Mouse (Mus musculus) myocyte (in vitro differentiated cells): ENCODE data around the gene Herpud1. TPM values are rescaled to one million over a fixed set of nuclear protein-coding genes. Genes with fewer than 3 reads are reported as not detected.
"Not testable (repeated sequence)": the region's sequence is repeated elsewhere in the genome, so short reads cannot be mapped to it uniquely, and the experiment has no call there.

Experiments
- H3K27me3 ChIP-seq: one replicate; pipeline ENCODE4 v1.6.1; 2011; ENCODE audit not compliant: control insufficient read depth, insufficient read depth, insufficient read length
- H3K36me3 ChIP-seq: one replicate; pipeline ENCODE4 v1.6.1; 2011; ENCODE audit not compliant: control insufficient read depth, insufficient read depth
- H3K4me2 ChIP-seq: one replicate; pipeline ENCODE4 v1.6.1; 2011; ENCODE audit warnings: low read depth, control low read depth
- H3K4me3 ChIP-seq: one replicate; pipeline ENCODE4 v1.5.1; 2011; ENCODE audit warnings: mild to moderate bottlenecking, control low read depth, moderate library complexity
- H3K79me2 ChIP-seq: one replicate; pipeline ENCODE4 v1.6.1; 2011; ENCODE audit not compliant: control insufficient read depth, insufficient read depth
- H3ac ChIP-seq: one replicate; pipeline ENCODE4 v1.6.1; 2011; ENCODE audit not compliant: control insufficient read depth, insufficient read length
- CEBPB ChIP-seq: IDR thresholded peaks from 2 replicates; pipeline ENCODE4 v1.6.1; 2011; ENCODE audit warnings: mild to moderate bottlenecking, moderate library complexity; ENCODE audit not compliant: poor library complexity, insufficient read depth, severe bottlenecking
- E2F4 ChIP-seq: IDR thresholded peaks from one replicate; pipeline ENCODE4 v1.6.1; 2011; ENCODE audit warnings: mild to moderate bottlenecking, control low read depth, moderate library complexity; ENCODE audit not compliant: insufficient read depth
- MAX ChIP-seq: IDR thresholded peaks from one replicate; pipeline ENCODE4 v1.6.1; 2011; ENCODE audit warnings: low read depth, mild to moderate bottlenecking, control low read depth
- MYOG ChIP-seq, 3 experiments: IDR thresholded peaks; one replicate each; pipeline ENCODE4 v1.6.1; 2011; ENCODE audit warnings: control low read depth in 2 of 3, low read depth in 2 of 3, mild to moderate bottlenecking in 2 of 3; ENCODE audit not compliant: insufficient read length in 2 of 3, control insufficient read depth in 1 of 3, insufficient read depth in 1 of 3
- POLR2A ChIP-seq: IDR thresholded peaks from one replicate; pipeline ENCODE4 v1.6.1; 2011; ENCODE audit warnings: low read depth, mild to moderate bottlenecking, control low read depth, moderate library complexity; ENCODE audit not compliant: insufficient read length
- POLR2AphosphoS2 ChIP-seq: IDR thresholded peaks from one replicate; pipeline ENCODE4 v1.6.1; 2011; ENCODE audit warnings: low read depth, control low read depth; ENCODE audit not compliant: insufficient read length
- SRF ChIP-seq: IDR thresholded peaks from one replicate; pipeline ENCODE4 v1.6.1; 2011; ENCODE audit warnings: low read depth; ENCODE audit not compliant: control insufficient read depth, insufficient read length
- TCF12 ChIP-seq: IDR thresholded peaks from one replicate; pipeline ENCODE4 v1.6.1; 2011; ENCODE audit warnings: mild to moderate bottlenecking, control low read depth; ENCODE audit not compliant: poor library complexity, insufficient read depth, severe bottlenecking
- USF1 ChIP-seq: IDR thresholded peaks from one replicate; pipeline ENCODE4 v1.6.1; 2011; ENCODE audit warnings: low read depth, mild to moderate bottlenecking, control low read depth, moderate library complexity
- polyA plus RNA-seq: library from polyadenylated mRNA; unstranded; fragments of >200 nt; fragmentation: generic; extraction: Trizol; gene quantifications from one replicate; pipeline ENCODE4 v1.2.1, GENCODE M21; 2012; ENCODE audit warnings: missing spikeins

Gene Herpud1
- polyA plus RNA-seq, 1 experiment = 292 TPM

- H3K4me3 ChIP-seq = no peak overlapping the region
- H3K79me2 ChIP-seq = peaks cover 5% of the 10 kb centered on the region
- H3ac ChIP-seq = no peak overlapping the region
- H3K27me3 ChIP-seq = no peaks in the 10 kb centered on the region
- H3K4me2 ChIP-seq = no peak overlapping the region
- peaks cover 75% of the 10 kb centered on the region for H3K36me3 ChIP-seq
- TF ChIP-seq POLR2AphosphoS2 = peak; percentile 91
- TF ChIP-seq TCF12 = no peak
- TF ChIP-seq MAX = no peak
- TF ChIP-seq POLR2A = peak; percentile 13
These were observed 10.9 kb downstream of the Herpud1 start for GRCm38 (mm10) chr8:94396964-94397657.

- Histone ChIP-seq H3K4me2 (no peak overlapping the region), H3K36me3 (peaks cover 61% of the 10 kb centered on the region), H3ac (no peak overlapping the region), H3K27me3 (no peaks in the 10 kb centered on the region), H3K4me3 (no peak overlapping the region), H3K79me2 (no peaks in the 10 kb centered on the region)
- peak; percentile 62 for TF ChIP-seq POLR2AphosphoS2
- peak; percentile 39 for TF ChIP-seq POLR2A
- no peak for TF ChIP-seq MAX
These were observed 12.3 kb downstream of the Herpud1 start for GRCm38 (mm10) chr8:94398587-94398986.

- no peak overlapping the region for H3K4me2 ChIP-seq
- H3K27me3 ChIP-seq = no peaks in the 10 kb centered on the region
- H3K79me2 ChIP-seq = no peaks in the 10 kb centered on the region
- TF ChIP-seq POLR2A (no peak), POLR2AphosphoS2 (peak; percentile 41), MAX (no peak), TCF12 (no peak), MYOG (IDR thresholded peaks at IDR 0.05; ENCODE audit: control insufficient read depth in 1 of 3, insufficient read depth in 1 of 3, insufficient read length in 2 of 3, low read depth in 2 of 3) (no peak), USF1 (no peak)
- no peak overlapping the region for H3ac ChIP-seq
- no peak overlapping the region for H3K4me3 ChIP-seq
- peaks cover 52% of the 10 kb centered on the region for H3K36me3 ChIP-seq
These were observed 13.2 kb downstream of the Herpud1 start for GRCm38 (mm10) chr8:94399361-94399953.

GRCm38 (mm10) chr8:94399957-94400356 lies 13.7 kb downstream of the Herpud1 start:
- not testable (repeated sequence) for H3ac ChIP-seq, H3K4me2 ChIP-seq, H3K27me3 ChIP-seq, H3K79me2 ChIP-seq, H3K4me3 ChIP-seq
- TF ChIP-seq POLR2AphosphoS2 = peak; percentile 45
- peaks cover 47% of the 10 kb centered on the region for H3K36me3 ChIP-seq

GRCm38 (mm10) chr8:94408443-94409080 lies 22.3 kb downstream of the Herpud1 start:
- Histone ChIP-seq H3K27me3 (peaks cover 23% of the 10 kb centered on the region), H3K4me3 (no peak overlapping the region), H3ac (no peak overlapping the region), H3K36me3 (no peaks in the 10 kb centered on the region), H3K4me2 (no peak overlapping the region), H3K79me2 (no peaks in the 10 kb centered on the region)
- no peak for TF ChIP-seq POLR2A
- no peak for TF ChIP-seq E2F4

GRCm38 (mm10) chr8:94409523-94409922 lies 23.3 kb downstream of the Herpud1 start:
- H3K79me2 ChIP-seq = no peaks in the 10 kb centered on the region
- H3ac ChIP-seq = no peak overlapping the region
- H3K4me2 ChIP-seq = no peak overlapping the region
- TF ChIP-seq POLR2A = no peak
- TF ChIP-seq TCF12 = no peak
- no peak for TF ChIP-seq SRF
- TF ChIP-seq MYOG (IDR thresholded peaks at IDR 0.05; ENCODE audit: control insufficient read depth in 1 of 3, insufficient read depth in 1 of 3, insufficient read length in 2 of 3, low read depth in 2 of 3) = no peak
- no peak for TF ChIP-seq CEBPB
- H3K27me3 ChIP-seq = peaks cover 23% of the 10 kb centered on the region
- no peak overlapping the region for H3K4me3 ChIP-seq
- no peaks in the 10 kb centered on the region for H3K36me3 ChIP-seq
